Mouse (Mus musculus) left cerebral cortex, postnatal 36 days (tissue): ENCODE results near the gene Gm13287. TPM values are rescaled to one million over a fixed set of nuclear protein-coding genes. Genes with fewer than 3 reads are reported as not detected.
"Not testable (repeated sequence)": the region's sequence is repeated elsewhere in the genome, so short reads cannot be mapped to it uniquely, and the experiment has no call there.

Experiments used
- DNase-seq, 2 experiments: peaks; one replicate each; pipeline ENCODE4 v3.0.0; 2021 to 2022; ENCODE audit warnings: low spot score in 2 of 2, mixed read lengths in 1 of 2
- intact Hi-C: fragments of 180-260 bp; cut with DNase I; formaldehyde crosslinking; loops from one replicate; pipeline ENCODE4 v1.15.1; 2025
- total RNA-seq, 2 experiments: library from RNA; stranded (reverse); gene quantifications; 2 replicates each; pipeline ENCODE4 v1.2.3; 2021

Gene Gm13287
- total RNA-seq, 2 experiments from 2014 or later = not detected

GRCm38 (mm10) chr4:88791250-88791649 lies 11.8 kb upstream of the Gm13287 start, which contains the start of gene Gm13278:
Gene Gm13278, plus strand, starts transcription at chr4:88791550.
- intact Hi-C loops, DNase-seq: not testable (repeated sequence)

- intact Hi-C loops = not testable (repeated sequence)
- peak; percentile 57 to 59 for DNase-seq
These were observed 8.9 kb upstream of the Gm13287 start, which contains the start of gene Gm13275 for GRCm38 (mm10) chr4:88793936-88794675. Gene Gm13275, plus strand, starts transcription at chr4:88794487.

GRCm38 (mm10) chr4:88797097-88797496 lies 6.0 kb upstream of the Gm13287 start, which contains the start of gene Gm13279:
Gene Gm13279, plus strand, starts transcription at chr4:88797397.
- DNase-seq, intact Hi-C loops: not testable (repeated sequence)

DNA sequence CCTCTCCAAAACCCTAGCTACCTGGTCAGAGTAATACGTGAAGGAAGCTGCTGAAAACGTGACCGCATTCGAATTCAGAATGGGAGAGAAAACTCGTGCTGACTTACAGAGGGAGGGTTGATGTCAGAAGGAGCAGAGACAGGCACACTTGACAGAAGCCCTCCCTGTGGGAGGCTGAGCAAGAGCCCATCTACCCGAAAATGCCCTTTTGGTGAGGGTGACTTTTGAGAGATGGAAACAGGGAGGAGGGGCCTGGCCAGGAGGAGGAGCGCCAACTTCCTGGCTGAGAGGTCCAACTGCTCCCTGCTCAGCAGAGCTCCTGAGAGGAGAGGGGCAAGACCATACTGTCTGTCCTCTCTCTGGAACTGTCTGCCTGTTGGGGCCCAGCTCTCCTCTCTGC lies 3.7 kb upstream of the Gm13287 start, which contains the start of gene Gm13285:
Gene Gm13285, plus strand, starts transcription at position 301 of the 400 bp plus-strand sequence.
- DNase-seq, intact Hi-C loops: not testable (repeated sequence)

DNA sequence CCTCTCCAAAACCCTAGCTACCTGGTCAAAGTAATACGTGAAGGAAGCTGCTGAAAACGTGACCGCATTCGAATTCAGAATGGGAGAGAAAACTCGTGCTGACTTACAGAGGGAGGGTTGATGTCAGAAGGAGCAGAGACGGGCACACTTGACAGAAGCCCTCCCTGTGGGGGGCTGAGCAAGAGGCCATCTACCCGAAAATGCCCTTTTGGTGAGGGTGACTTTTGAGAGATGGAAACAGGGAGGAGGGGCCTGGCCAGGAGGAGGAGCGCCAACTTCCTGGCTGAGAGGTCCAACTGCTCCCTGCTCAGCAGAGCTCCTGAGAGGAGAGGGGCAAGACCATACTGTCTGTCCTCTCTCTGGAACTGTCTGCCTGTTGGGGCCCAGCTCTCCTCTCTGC lies 2.2 kb downstream of the Gm13287 start, which contains the start of gene Gm13288:
Gene Gm13288, plus strand, starts transcription at position 301 of the 400 bp plus-strand sequence.
- DNase-seq = not testable (repeated sequence)

GRCm38 (mm10) chr4:88805761-88806160 lies 2.7 kb downstream of the Gm13287 start:
- DNase-seq, intact Hi-C loops: not testable (repeated sequence)

More for the DNA sequence above, 2.2 kb downstream of the Gm13287 start, which contains the start of gene Gm13288:
- intact Hi-C loops = not testable (repeated sequence)

DNA sequence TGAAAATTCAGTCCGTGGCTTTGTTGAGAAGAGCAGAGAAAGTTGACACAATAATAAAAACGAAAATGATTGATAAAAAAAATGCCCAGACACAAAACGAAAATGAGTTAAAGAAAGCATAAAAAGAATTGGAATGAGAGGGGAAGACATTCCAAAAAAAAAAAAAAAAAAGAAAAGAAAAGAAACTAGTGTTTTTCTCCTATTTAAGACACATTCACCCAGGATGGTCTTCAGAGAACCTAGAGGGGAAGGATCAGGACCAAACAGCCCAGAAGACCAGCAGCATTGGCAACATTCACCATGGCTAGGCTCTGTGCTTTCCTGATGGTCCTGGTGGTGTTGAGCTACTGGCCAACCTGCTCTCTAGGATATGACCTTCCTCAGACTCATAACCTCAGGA lies 12.9 kb downstream of the Gm13287 start, which contains the start of gene Ifna7:
Gene Ifna7, plus strand, starts transcription at position 301 of the 400 bp plus-strand sequence.
- no peak for DNase-seq
- intact Hi-C loops = no loop called here

DNA sequence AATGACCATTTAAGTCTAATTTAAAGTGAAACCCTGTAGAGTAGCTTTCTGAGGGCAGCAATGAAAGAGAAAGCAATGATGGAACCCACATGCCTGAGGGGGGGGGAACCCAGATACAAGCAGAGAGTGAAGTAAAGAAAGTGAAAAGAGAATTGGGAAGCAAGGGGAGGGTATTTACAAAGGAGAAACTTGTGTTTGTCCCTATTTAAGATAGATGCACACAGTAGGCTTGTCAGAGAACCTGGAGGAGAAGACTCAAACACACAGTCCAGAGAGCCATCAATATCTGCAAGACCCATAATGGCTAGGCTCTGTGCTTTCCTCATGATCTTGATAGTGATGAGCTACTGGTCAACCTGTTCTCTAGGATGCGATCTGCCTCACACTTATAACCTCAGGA lies 16.6 kb downstream of the Gm13287 start, which contains the start of gene Ifna11:
Gene Ifna11, plus strand, starts transcription at position 301 of the 400 bp plus-strand sequence.
- intact Hi-C loops = no loop called here
- DNase-seq = no peak

- DNase-seq = no peak
- intact Hi-C loops = no loop called here
These were observed 19.9 kb downstream of the Gm13287 start for GRCm38 (mm10) chr4:88822995-88823394.

DNA sequence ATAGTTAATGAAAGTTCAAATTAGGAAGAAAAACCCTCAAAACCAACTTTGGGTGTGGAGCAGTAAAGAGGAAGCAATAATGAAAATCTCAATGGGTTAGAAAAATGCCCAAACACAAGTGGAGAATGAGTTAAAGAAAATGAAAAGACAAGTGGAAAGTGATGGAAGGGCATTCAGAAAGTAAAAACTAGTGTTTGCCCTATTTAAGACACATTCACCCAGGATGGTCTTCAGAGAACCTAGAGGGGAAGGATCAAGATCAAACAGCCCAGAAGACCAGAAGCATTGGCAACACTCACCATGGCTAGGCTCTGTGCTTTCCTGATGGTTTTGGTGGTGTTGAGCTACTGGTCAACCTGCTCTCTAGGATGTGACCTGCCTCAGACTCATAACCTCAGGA lies 24.1 kb downstream of the Gm13287 start, which contains the start of gene Ifna6:
Gene Ifna6, plus strand, starts transcription at position 301 of the 400 bp plus-strand sequence.
- intact Hi-C loops, DNase-seq: not testable (repeated sequence)

GRCm38 (mm10) chr4:88830523-88830922 lies 27.5 kb downstream of the Gm13287 start:
- intact Hi-C loops = no loop called here
- no peak for DNase-seq

DNA sequence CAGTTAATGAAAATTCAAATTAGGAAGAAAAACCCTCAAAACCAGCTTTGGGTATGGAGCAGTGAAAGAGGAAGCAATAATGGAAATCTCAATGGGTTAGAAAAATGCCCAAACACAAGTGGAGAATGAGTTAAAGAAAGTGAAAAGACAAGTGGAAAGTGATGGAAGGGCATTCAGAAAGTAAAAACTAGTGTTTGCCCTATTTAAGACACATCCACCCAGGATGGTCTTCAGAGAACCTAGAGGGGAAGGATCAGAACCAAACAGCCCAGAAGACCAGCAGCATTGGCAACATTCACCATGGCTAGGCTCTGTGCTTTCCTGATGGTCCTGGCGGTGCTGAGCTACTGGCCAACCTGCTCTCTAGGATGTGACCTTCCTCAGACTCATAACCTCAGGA lies 32.2 kb downstream of the Gm13287 start, which contains the start of gene Ifna5:
Gene Ifna5, plus strand, starts transcription at position 301 of the 400 bp plus-strand sequence.
- DNase-seq, intact Hi-C loops: not testable (repeated sequence)

DNA sequence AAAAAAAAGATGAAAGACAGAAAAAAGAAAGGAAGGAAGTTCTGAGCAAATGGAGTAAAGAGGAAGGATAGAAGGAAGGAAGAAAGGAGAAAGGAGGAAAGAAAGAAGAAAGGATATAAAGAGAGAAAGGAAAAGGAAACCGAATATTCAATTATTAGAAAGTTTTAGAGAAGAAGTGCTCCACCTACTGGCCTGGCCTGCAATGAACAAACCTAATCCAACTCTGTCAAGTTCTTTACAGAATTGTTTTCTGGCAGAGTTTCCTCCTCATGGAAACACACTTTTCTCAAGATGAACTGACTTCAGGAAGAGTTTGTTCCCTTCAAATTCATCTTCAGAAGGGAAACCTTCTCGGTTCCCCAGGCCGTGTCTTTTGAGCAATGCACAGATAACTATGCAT lies 35.8 kb downstream of the Gm13287 start:
- intact Hi-C loops = no loop called here
- no peak for DNase-seq

GRCm38 (mm10) chr4:88840058-88840457 lies 37.0 kb downstream of the Gm13287 start:
- DNase-seq = no peak
- intact Hi-C loops = no loop called here

- DNase-seq = no peak
- intact Hi-C loops = no loop called here
These were observed 38.4 kb downstream of the Gm13287 start, which contains the start of gene Ifna4 for GRCm38 (mm10) chr4:88841438-88841911. Gene Ifna4, plus strand, starts transcription at chr4:88841861.

- intact Hi-C loops = no loop called here
- DNase-seq = no peak
These were observed 42.3 kb downstream of the Gm13287 start for GRCm38 (mm10) chr4:88845334-88845733.

DNA sequence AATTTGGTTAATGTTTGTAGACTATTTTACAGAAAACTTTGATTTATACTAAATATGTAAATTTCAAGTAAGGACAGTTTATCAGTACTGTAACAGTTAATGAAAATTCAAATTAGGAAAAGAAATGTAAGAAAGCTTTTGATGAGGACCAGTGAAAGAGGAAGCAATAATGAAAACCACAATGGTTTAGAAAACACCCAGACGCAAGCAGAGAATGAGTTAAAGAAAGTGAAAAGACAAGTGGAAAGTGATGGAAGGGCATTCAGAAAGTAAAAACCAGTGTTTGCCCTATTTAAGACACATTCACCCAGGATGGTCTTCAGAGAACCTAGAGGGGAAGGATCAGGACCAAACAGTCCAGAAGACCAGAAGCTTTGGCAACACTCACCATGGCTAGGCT lies 46.6 kb downstream of the Gm13287 start, which contains the start of gene Ifna1:
Gene Ifna1, plus strand, starts transcription at position 390 of the 400 bp plus-strand sequence.
- intact Hi-C loops = no loop called here
- no peak for DNase-seq

DNA sequence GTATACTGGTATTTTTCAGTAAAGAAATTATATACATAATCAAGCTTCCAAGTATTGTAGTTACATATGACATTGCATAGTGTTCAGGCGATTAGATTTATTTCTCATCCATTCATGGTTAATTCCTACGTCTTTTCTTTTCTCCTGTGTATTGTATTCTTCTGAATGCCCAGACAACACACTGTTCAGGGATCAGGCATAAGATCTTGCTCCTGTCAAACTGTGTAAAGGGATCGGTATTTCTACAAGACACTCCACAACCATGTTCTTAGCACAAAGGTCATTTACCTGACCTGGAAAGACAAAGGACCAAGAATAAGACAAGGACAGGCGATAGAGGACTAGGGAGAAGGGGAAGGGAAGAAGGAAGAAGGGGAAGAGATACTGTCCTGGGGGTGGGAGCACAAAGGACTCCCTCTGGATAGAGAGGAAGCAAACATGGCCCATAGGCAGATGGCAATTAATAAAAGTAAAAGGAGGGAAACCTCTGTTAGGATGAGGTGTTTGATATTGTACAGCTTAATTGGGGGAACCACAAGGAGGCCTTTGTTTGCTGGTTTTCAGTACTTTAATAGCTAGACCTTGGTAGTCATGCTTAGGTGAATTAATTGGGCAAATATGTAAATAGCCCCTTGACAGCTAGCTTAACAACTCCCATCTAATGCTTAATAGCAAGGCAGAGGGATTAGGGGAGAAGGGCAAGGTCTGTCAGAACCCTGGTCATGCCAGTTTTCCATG lies 48.1 kb downstream of the Gm13287 start:
- intact Hi-C loops = no loop called here
- no peak for DNase-seq
